Mouse (Mus musculus) gastrocnemius, postnatal 36 days (tissue): Measurements from ENCODE around the gene Proser1. TPM values are rescaled to one million over a fixed set of nuclear protein-coding genes. Genes with fewer than 3 reads are reported as not detected.

ENCODE experiments used
- DNase-seq, 2 experiments: peaks; one replicate each; pipeline ENCODE4 v3.0.0; 2022
- intact Hi-C: fragments of 180-260 bp; cut with DNase I; formaldehyde crosslinking; loops from one replicate; pipeline ENCODE4 v1.15.1; 2025
- total RNA-seq, 2 experiments: library from RNA; stranded (reverse); gene quantifications; 2 replicates each; pipeline ENCODE4 v1.2.3; 2021

The Proser1 gene
- total RNA-seq, 2 experiments from 2014 or later: 4.5 to 7.4 TPM

GRCm38 (mm10) chr3:53464146-53464698 is 756 bp downstream of the Proser1 start:
- DNase-seq: no peak
- intact Hi-C loops: no loop called here

- intact Hi-C loops: no loop called here
Observed at GRCm38 (mm10) chr3:53465330-53465729, 1.9 kb downstream of the Proser1 start.

GRCm38 (mm10) chr3:53466481-53466880 is 3.0 kb downstream of the Proser1 start:
- no peak for DNase-seq
- intact Hi-C loops: no loop called here

More at GRCm38 (mm10) chr3:53465330-53465729, 1.9 kb downstream of the Proser1 start:
- no peak for DNase-seq

GRCm38 (mm10) chr3:53467356-53467755 is 3.9 kb downstream of the Proser1 start:
- intact Hi-C loops: no loop called here
- DNase-seq: no peak

DNA sequence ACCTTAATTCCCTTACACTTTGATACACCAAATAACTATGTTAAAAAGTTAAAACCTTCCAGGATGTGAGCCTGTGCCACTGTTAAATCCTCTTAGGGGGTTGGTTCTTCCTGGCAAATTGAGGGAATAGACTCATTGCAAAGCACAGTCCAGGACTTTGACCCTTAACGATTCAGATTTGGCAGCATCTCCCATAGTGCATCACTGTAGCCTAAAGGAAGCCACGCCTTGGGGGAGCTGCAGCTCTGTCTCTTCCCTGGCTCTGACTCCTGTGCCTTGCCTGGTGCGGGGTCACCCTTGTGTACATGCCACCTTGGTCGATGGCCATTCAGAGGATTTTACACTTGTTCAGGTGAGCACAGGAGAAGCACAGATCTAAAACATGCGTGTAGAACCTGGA is 6.2 kb downstream of the Proser1 start:
- no peak for DNase-seq
- intact Hi-C loops: no loop called here

GRCm38 (mm10) chr3:53472061-53472460 is 8.6 kb downstream of the Proser1 start:
- DNase-seq: no peak
- intact Hi-C loops: no loop called here

DNA sequence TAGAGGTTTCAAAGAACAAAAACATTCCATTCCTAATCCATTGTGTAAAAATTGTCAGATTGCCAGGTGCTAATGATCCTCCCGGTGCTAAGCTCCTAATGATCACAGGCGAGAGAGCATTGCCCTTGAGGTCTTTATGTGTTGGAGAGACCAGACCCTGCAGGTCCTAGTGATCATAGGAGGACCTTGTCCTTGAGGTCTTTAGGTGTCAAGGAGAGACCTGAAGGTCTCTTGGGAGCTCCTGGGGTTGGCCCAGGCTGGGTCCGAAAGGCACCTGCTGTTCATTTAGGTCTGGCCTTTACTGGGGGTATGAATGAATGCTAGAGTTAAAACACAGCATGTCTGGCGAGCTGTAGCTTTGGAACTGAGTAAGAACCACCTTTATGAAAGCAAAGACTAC is 10.7 kb downstream of the Proser1 start:
- intact Hi-C loops: no loop called here

GRCm38 (mm10) chr3:53475889-53476288 is 12.4 kb downstream of the Proser1 start:
- intact Hi-C loops: loop anchor here (2.0 kb wide), 1 partner anchor 15 kb away; no protein-coding TSS in a partner anchor
- no peak for DNase-seq

More for the DNA sequence above, 10.7 kb downstream of the Proser1 start:
- no peak for DNase-seq

DNA sequence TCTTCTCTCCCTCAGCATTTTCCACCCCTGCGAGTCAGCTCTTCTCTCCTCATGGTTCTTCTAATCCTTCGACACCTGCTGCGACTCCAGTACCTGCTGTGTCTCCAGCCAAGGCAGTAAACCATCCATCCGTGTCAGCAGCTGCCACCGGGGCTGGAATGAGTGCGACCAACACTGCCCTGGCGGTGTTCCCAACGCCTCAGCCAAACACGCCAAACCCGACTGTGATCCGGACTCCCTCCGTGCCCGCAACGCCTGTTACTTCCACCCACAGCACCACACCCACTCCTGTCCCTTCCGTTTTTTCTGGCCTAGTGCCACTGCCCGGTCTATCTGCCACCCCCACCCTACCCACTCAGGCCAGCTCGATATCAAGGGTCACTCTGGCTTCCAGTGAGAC is 14.0 kb downstream of the Proser1 start:
- DNase-seq: peak; percentile 45 to 46
- intact Hi-C loops: loop anchor here (2.0 kb wide), 1 partner anchor 13 kb away; no protein-coding TSS in a partner anchor

- DNase-seq: no peak
Observed at GRCm38 (mm10) chr3:53478419-53479046, 15.1 kb downstream of the Proser1 start.

DNA sequence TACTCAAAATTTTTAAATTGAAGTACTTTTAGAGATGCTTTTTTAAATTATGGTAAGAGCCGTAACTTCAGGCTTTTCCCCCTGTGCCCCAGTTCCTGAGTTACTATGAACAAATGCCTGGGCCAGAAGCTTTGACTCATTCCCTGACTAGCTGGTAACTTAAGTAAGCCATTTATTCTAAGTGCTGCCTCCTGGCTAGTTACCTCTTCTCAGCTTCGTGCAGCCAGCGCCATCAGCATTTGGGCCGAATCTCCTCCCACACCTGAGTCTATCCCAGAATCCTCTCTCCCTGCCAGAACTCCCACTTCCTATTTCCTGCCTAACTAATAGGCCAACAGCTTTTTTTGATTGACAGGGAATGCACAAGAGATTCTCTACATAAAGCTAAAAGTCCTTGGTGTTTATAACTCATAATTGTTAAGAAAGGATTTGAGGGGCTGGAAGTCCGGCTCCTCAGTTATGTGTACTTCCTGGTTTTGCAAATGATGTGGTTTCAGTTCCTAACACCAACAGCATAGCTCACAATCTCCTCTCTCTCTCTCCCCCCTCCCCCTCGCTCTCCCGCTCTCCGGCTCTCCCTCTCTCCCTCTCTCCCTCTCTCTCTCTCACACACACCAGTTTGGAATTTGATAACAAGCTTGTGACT is 20.1 kb downstream of the Proser1 start:
- no peak for DNase-seq
- intact Hi-C loops: no loop called here

More at GRCm38 (mm10) chr3:53478419-53479046, 15.1 kb downstream of the Proser1 start:
- intact Hi-C loops: no loop called here

GRCm38 (mm10) chr3:53486561-53486960 is 23.1 kb downstream of the Proser1 start:
- no peak for DNase-seq
- intact Hi-C loops: no loop called here

DNA sequence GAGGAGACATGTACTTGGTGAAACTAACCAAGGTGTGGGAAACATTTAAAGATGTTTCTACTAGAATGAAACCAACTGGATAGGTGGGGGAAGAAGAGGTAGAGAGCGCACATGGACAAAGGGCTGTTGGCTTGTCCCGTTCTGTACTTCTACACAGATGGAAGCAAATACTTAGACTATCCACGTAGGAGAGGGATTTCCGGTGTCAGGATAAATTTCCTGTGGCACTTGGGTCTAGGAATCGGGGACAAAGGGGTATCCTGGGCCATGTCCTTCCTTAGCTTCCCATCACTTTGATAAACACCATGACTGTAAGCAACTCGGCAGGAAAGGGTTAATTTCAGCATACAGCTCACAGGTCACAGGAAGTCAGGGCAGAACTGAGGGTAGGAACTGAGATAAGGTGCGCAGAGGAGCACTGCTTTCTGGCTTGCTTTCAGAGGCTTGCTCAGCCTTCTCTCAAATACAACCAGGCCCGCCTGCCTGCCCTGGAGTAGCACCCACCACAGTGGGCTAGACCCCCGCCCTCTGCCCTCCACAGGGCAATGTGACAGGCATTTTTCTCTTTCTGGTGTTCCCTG is 23.6 kb downstream of the Proser1 start:
- DNase-seq: no peak
- intact Hi-C loops: no loop called here

DNA sequence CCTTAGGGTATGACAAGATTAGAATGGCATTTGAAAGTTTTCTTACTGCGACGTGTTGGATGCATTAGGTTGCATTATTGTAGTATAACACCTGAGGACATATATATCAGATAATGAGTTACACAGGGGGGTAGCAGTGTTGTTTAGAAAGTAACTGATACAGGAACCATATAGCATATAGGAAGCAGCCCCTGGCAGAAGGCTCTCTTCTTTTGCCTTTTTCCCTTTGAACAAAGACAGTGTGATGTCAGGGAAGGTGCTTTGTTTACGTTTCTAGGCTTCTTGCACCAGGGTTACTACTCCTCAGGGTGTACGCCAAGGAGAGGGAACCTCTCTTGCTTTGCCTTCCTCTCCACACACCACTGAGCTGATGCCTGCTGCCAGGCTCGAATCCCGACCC is 24.9 kb downstream of the Proser1 start, which contains the start of gene Stoml3:
Gene Stoml3, plus strand, starts transcription at position 301 of the 400 bp plus-strand sequence.
- no peak for DNase-seq

GRCm38 (mm10) chr3:53498351-53498905 is 35.0 kb downstream of the Proser1 start:
- DNase-seq: no peak
- intact Hi-C loops: no loop called here

More for the DNA sequence above, 24.9 kb downstream of the Proser1 start, which contains the start of gene Stoml3:
- intact Hi-C loops: no loop called here

- intact Hi-C loops: no loop called here
- no peak for DNase-seq
Observed at GRCm38 (mm10) chr3:53502428-53502827, 39.0 kb downstream of the Proser1 start.

- intact Hi-C loops: no loop called here
Observed at GRCm38 (mm10) chr3:53513096-53513495, 49.6 kb downstream of the Proser1 start.

DNA sequence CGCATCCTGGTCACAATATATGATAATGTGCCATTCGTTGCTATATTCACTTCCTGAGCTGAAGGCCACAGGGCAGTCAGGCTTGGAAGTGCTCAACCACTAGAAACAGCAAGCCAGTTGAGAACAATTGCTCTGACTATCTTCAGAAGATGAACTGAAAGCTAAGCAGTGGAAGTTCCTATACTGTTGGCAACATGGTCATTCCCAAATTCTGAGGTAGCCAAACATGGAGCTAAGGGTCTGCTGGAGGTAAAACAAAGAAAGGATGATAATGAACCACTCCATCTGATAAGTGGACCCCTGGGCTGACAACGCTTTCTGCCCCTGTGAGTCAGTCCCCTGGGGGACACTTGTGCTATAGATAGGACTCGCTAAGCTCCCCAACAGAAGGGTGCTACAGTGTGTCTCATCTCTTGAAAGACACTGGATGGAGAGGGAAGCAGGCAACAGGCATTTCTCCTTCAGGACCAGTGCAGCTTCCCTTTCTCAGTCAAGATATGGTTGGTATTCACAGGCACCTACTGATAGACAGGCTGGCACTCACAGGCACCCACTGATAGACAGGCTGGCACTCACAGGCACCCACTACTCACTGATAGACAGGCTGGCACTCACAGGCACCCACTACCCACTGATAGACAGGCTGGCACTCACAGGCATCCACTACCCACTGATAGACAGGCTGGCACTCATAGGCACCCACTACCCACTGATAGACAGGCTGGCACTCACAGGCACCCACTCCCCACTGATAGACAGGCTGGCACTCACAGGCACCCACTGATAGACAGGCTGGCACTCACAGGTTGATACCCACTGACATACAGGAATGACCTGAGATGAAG is 51.0 kb downstream of the Proser1 start:
- no peak for DNase-seq
- intact Hi-C loops: no loop called here

More at GRCm38 (mm10) chr3:53513096-53513495, 49.6 kb downstream of the Proser1 start:
- DNase-seq: no peak

DNA sequence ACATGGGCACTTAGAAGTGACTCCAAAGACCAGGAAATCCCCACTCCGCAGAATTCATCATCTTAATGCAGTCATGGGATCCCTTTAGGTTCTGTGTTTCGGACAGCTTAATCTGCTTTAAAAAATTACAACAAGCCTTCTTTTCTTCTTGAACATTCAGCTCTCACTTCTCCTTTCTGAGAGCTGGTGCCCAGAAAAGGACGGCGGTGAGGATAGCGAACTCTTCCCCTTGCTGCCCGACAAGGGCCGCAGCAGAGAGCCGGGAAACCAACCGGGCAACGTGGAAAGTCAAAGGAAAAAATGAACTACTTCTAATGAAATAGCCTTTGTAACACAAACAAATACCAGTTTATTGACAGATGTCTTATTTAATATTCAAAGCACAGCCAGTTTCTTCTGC is 59.3 kb downstream of the Proser1 start:
- DNase-seq: no peak
- intact Hi-C loops: no loop called here

DNA sequence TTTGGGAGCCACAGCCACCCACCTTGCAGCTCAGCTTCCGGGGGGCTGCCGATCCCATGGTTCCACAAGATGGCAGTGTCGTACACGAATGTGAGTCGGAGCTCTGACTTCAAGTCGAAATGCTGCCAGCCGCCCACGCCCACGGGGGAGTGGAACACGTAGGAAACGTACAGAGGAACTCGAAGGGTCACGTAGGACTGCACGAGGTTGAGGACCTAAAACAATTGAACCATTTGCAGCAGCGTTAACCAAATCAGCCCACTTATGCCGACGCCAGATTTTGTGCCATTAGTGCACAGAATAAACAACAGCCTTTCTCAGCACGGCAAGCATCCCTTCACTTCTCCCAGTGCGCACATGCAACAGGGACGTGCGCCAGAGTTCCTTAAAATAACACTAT is 62.3 kb downstream of the Proser1 start:
- intact Hi-C loops: loop anchor here (5.0 kb wide), 2 partner anchors 132 to 207 kb away; partner anchors contain the start of gene Frem2
- DNase-seq: peak; percentile 24 to 47
